Mouse (Mus musculus) midbrain, embryonic 12.5 days (tissue): ENCODE results near the gene Olfr164. TPM values are rescaled to one million over a fixed set of nuclear protein-coding genes. Genes with fewer than 3 reads are reported as not detected.

Experiments used
- ATAC-seq: fragments of 200-750 bp; cut with Nextera tagmentation; 2 replicates; pipeline ENCODE4 v1.8.0; 2017; ENCODE audit warnings: low read depth, moderate TSS enrichment, moderate library complexity; ENCODE audit not compliant: low FRiP score
- H3K27ac ChIP-seq: fragments of 300-500 bp; sonication (generic); replicated peaks from 2 replicates; pipeline ENCODE4 v1.5.1; 2016; ENCODE audit warnings: mild to moderate bottlenecking
- H3K27me3 ChIP-seq: fragments of 300-500 bp; sonication (generic); 2 replicates; pipeline ENCODE4 v1.6.1; 2016; ENCODE audit warnings: mild to moderate bottlenecking
- H3K36me3 ChIP-seq: fragments of 300-500 bp; sonication (generic); 2 replicates; pipeline ENCODE4 v1.6.1; 2016
- H3K4me1 ChIP-seq: fragments of 300-500 bp; sonication (generic); 2 replicates; pipeline ENCODE4 v1.6.1; 2016
- H3K4me2 ChIP-seq: fragments of 300-500 bp; sonication (generic); replicated peaks from 2 replicates; pipeline ENCODE4 v1.6.1; 2016; ENCODE audit warnings: mild to moderate bottlenecking, moderate library complexity
- H3K4me3 ChIP-seq: fragments of 300-500 bp; sonication (generic); 2 replicates; pipeline ENCODE4 v1.5.1; 2016; ENCODE audit warnings: mild to moderate bottlenecking
- H3K9ac ChIP-seq: fragments of 300-500 bp; sonication (generic); replicated peaks from 2 replicates; pipeline ENCODE4 v1.6.1; 2016; ENCODE audit warnings: mild to moderate bottlenecking, moderate library complexity
- H3K9me3 ChIP-seq: fragments of 300-500 bp; sonication (generic); 2 replicates; pipeline ENCODE4 v1.6.1; 2016; ENCODE audit warnings: mild to moderate bottlenecking
- WGBS: fragments of 180-500 bp; shearing (Covaris S2); methylation state at CpG from one replicate; pipeline ENCODE4 v1.1.7; 2016; 5-methylcytosine and 5-hydroxymethylcytosine counted together
- microRNA-seq: library from miRNA; unstranded; fragments of <30 nt; microRNA quantifications from one replicate; pipeline ENCODE4, GENCODE M21; 2017
- polyA plus RNA-seq: library from polyadenylated mRNA; unstranded; fragments of >200 nt; fragmentation: Nextera tagmentation; extraction: Ambion mirVana; gene quantifications from 2 replicates; pipeline ENCODE4 v1.2.1, GENCODE M21; 2016

The Olfr164 gene
- polyA plus RNA-seq, result not detected in 2 replicates

- no peak for ATAC-seq
Measured at GRCm38 (mm10) chr16:19313964-19314363, at the start of gene Olfr164. Gene Olfr164 (minus strand): TSS chr16:19314064.

GRCm38 (mm10) chr16:19349111-19349510, 35.2 kb upstream of the Olfr164 start:
- H3K4me3 ChIP-seq, result no peak overlapping the region
- no peaks in the 10 kb centered on the region for H3K36me3 ChIP-seq
- H3K9ac ChIP-seq, result no peak overlapping the region
- no peak overlapping the region for H3K27ac ChIP-seq
- H3K4me1 ChIP-seq, result no peaks in the 10 kb centered on the region
- no peak for ATAC-seq
- H3K27me3 ChIP-seq, result no peaks in the 10 kb centered on the region
- H3K9me3 ChIP-seq, result peaks cover 10% of the 10 kb centered on the region; the same call in 1 of the 2 replicates
- H3K4me2 ChIP-seq, result no peak overlapping the region
- 96% methylated on average over 6 of the region's 6 CpGs for WGBS

More at GRCm38 (mm10) chr16:19313964-19314363, at the start of gene Olfr164:
- Histone ChIP-seq H3K9me3 (no peaks in the 10 kb centered on the region), H3K4me1 (no peaks in the 10 kb centered on the region), H3K4me2 (no peak within 1 kb of the TSS), H3K9ac (no peak within 1 kb of the TSS), H3K27me3 (no peaks in the 10 kb centered on the region), H3K36me3 (no peaks in the 10 kb centered on the region), H3K27ac (no peak within 1 kb of the TSS), H3K4me3 (no peak within 1 kb of the TSS)
- 38% methylated on average over 1 of the region's 1 CpGs for WGBS

- WGBS, result 37% methylated on average over 1 of the region's 1 CpGs
- Histone ChIP-seq H3K4me1 (no peaks in the 10 kb centered on the region), H3K4me3 (no peak overlapping the region), H3K9me3 (no peaks in the 10 kb centered on the region), H3K36me3 (no peaks in the 10 kb centered on the region), H3K27ac (no peak overlapping the region), H3K4me2 (no peak overlapping the region), H3K9ac (no peak overlapping the region), H3K27me3 (no peaks in the 10 kb centered on the region)
- no peak for ATAC-seq
Measured at GRCm38 (mm10) chr16:19263235-19263634, 50.6 kb downstream of the Olfr164 start.

GRCm38 (mm10) chr16:19260780-19261179, 53.1 kb downstream of the Olfr164 start:
- no peak overlapping the region for H3K4me3 ChIP-seq
- H3K27me3 ChIP-seq, result no peaks in the 10 kb centered on the region
- H3K4me1 ChIP-seq, result no peaks in the 10 kb centered on the region
- no peak overlapping the region for H3K27ac ChIP-seq
- H3K4me2 ChIP-seq, result no peak overlapping the region
- 52% methylated on average over 1 of the region's 1 CpGs for WGBS
- no peaks in the 10 kb centered on the region for H3K9me3 ChIP-seq
- no peak overlapping the region for H3K9ac ChIP-seq
- no peaks in the 10 kb centered on the region for H3K36me3 ChIP-seq
- ATAC-seq, result no peak

- 90% methylated on average over 1 of the region's 1 CpGs for WGBS
- Histone ChIP-seq H3K27me3 (no peaks in the 10 kb centered on the region), H3K9me3 (peaks cover 4% of the 10 kb centered on the region; the same call in 1 of the 2 replicates), H3K4me2 (no peak overlapping the region), H3K4me1 (no peaks in the 10 kb centered on the region), H3K9ac (no peak overlapping the region), H3K4me3 (no peak overlapping the region), H3K27ac (no peak overlapping the region), H3K36me3 (no peaks in the 10 kb centered on the region)
- no peak for ATAC-seq
Measured at GRCm38 (mm10) chr16:19245835-19246234, 68.0 kb downstream of the Olfr164 start.

GRCm38 (mm10) chr16:19241539-19242025, 72.3 kb downstream of the Olfr164 start:
- no peak overlapping the region for H3K9ac ChIP-seq
- no peak overlapping the region for H3K27ac ChIP-seq
- 0 out of 2 replicates have a peak, but pooled peaks cover 3% of the 10 kb centered on the region for H3K9me3 ChIP-seq
- no peaks in the 10 kb centered on the region for H3K27me3 ChIP-seq
- no peak overlapping the region for H3K4me2 ChIP-seq
- H3K4me1 ChIP-seq, result no peaks in the 10 kb centered on the region
- H3K4me3 ChIP-seq, result no peak overlapping the region
- H3K36me3 ChIP-seq, result no peaks in the 10 kb centered on the region
- no peak for ATAC-seq

- ATAC-seq, result no peak
- 85% methylated on average over 6 of the region's 6 CpGs for WGBS
- no peak overlapping the region for H3K4me2 ChIP-seq
- H3K9me3 ChIP-seq, result 0 out of 2 replicates have a peak, but pooled peaks cover 5% of the 10 kb centered on the region
- H3K4me3 ChIP-seq, result no peak overlapping the region
- no peaks in the 10 kb centered on the region for H3K27me3 ChIP-seq
- H3K9ac ChIP-seq, result no peak overlapping the region
- no peak overlapping the region for H3K27ac ChIP-seq
- no peaks in the 10 kb centered on the region for H3K4me1 ChIP-seq
- H3K36me3 ChIP-seq, result no peaks in the 10 kb centered on the region
Measured at GRCm38 (mm10) chr16:19240792-19241538, 72.9 kb downstream of the Olfr164 start.

GRCm38 (mm10) chr16:19236719-19237118, 77.1 kb downstream of the Olfr164 start:
- Histone ChIP-seq H3K36me3 (no peaks in the 10 kb centered on the region), H3K9me3 (0 out of 2 replicates have a peak, but pooled peaks cover 5% of the 10 kb centered on the region), H3K27me3 (no peaks in the 10 kb centered on the region), H3K27ac (no peak overlapping the region), H3K4me1 (no peaks in the 10 kb centered on the region), H3K9ac (no peak overlapping the region), H3K4me3 (no peak overlapping the region), H3K4me2 (no peak overlapping the region)
- WGBS, result 84% methylated on average over 4 of the region's 4 CpGs
- ATAC-seq, result no peak

Small RNA genes within 50 kb of the gene (microRNA-seq; reads per million reads assigned to microRNA genes)
- gene Gm23612, result not detected

Other genes starting within 250 kb of the Olfr164 start
- gene Olfr165, start 109.1 kb upstream of the Olfr164 start, polyA plus RNA-seq, result not detected in 2 replicates
- gene Olfr166, start 169.6 kb upstream of the Olfr164 start, polyA plus RNA-seq, result not detected in 2 replicates
- not detected in 2 replicates for gene Olfr167, start 208.2 kb upstream of the Olfr164 start, polyA plus RNA-seq
- not detected in 2 replicates for gene Olfr168, start 221.5 kb upstream of the Olfr164 start, polyA plus RNA-seq